Mouse (Mus musculus): ENCODE results near the gene Tbce.

- TF ChIP-seq EP300 (IDR thresholded peaks at IDR 0.05; ENCODE audit: low read depth) (no peak), CTCF (IDR thresholded peaks at IDR 0.05; ENCODE audit: low read depth) (no peak)
Observed at GRCm38 (mm10) chr13:13953874-13954832, 85.3 kb downstream of the Tbce start, which contains the start of gene B3galnt2.

All from heart, postnatal 0 days (tissue).